Mouse (Mus musculus) CH12.LX (cell line): ENCODE results near the gene Ablim1.

ENCODE experiments used
- GABPA ChIP-seq: IDR thresholded peaks from 2 replicates; pipeline ENCODE4 v1.6.1; 2012; ENCODE audit warnings: low read depth, low read length, improper control_type of control experiment, inconsistent platforms; ENCODE audit not compliant: insufficient replicate concordance
- JUND ChIP-seq: conservative IDR thresholded peaks from 2 replicates; pipeline ENCODE4 v1.6.1; 2011; ENCODE audit warnings: low read depth, low read length, improper control_type of control experiment
- KAT2A ChIP-seq: IDR thresholded peaks from 2 replicates; pipeline ENCODE4 v1.6.1; 2012; ENCODE audit warnings: low read length, improper control_type of control experiment, inconsistent platforms; ENCODE audit not compliant: insufficient replicate concordance
- POLR2A ChIP-seq: IDR thresholded peaks from 2 replicates; pipeline ENCODE4 v1.6.1; 2011; ENCODE audit warnings: low read depth, mild to moderate bottlenecking, improper control_type of control experiment, low read length
- SMC3 ChIP-seq: IDR thresholded peaks from 2 replicates; pipeline ENCODE4 v1.6.1; 2011; ENCODE audit warnings: low read depth, low read length, improper control_type of control experiment
- UBTF ChIP-seq: IDR thresholded peaks from 2 replicates; pipeline ENCODE4 v1.6.1; 2012; ENCODE audit warnings: low read depth, mild to moderate bottlenecking, inconsistent platforms, low read length, improper control_type of control experiment, moderate library complexity

- no peak for TF ChIP-seq GABPA
- no peak for TF ChIP-seq KAT2A
- TF ChIP-seq POLR2A: no peak; the same call in 1 of the 2 replicates
- no peak; the same call in 1 of the 2 replicates for TF ChIP-seq UBTF
- no peak for TF ChIP-seq SMC3
- no peak for TF ChIP-seq JUND
These were observed 46.6 kb upstream of the Ablim1 start for GRCm38 (mm10) chr19:57361131-57361938.
